Mouse (Mus musculus) kidney, adult 2 months (tissue): ENCODE measurements around the gene Acvrl1.

Experiments
- CTCF ChIP-seq: fragments of 200-500 bp; conservative IDR thresholded peaks from 2 replicates; pipeline ENCODE4 v1.5.1; 2011; ENCODE audit warnings: low read depth, mild to moderate bottlenecking, control low read depth, low read length, moderate library complexity, mixed read lengths; ENCODE audit not compliant: insufficient read depth, insufficient read length
- POLR2A ChIP-seq: fragments of 200-500 bp; IDR thresholded peaks from one replicate; pipeline ENCODE4 v1.6.1; 2011; ENCODE audit warnings: low read depth, low read length, control low read depth

GRCm38 (mm10) chr15:101193971-101194370 is 65.6 kb downstream of the Acvrl1 start:
- TF ChIP-seq CTCF (no peak), POLR2A (no peak)
